Mouse (Mus musculus): Measurements from ENCODE around the gene Acsl3.

- TF ChIP-seq CTCF (IDR thresholded peaks at IDR 0.05) = no peak
- TF ChIP-seq POLR2A (IDR thresholded peaks at IDR 0.05; ENCODE audit: insufficient read depth, low read depth, low read length) = no peak
- TF ChIP-seq EP300 (IDR thresholded peaks at IDR 0.05; ENCODE audit: insufficient read depth, low read depth, low read length) = no peak
Measured at GRCm38 (mm10) chr1:78698138-78698537, 40.5 kb downstream of the Acsl3 start.
